Mouse (Mus musculus) bone marrow, adult 2 months (tissue): ENCODE measurements around the gene Gprin1. TPM values are rescaled to one million over a fixed set of nuclear protein-coding genes. Genes with fewer than 3 reads are reported as not detected.

Experiments
- H3K27ac ChIP-seq: fragments of 200-500 bp; 2 replicates; pipeline ENCODE4 v1.5.1; 2012; ENCODE audit warnings: low read depth, mild to moderate bottlenecking, control low read depth, inconsistent platforms, low read length; ENCODE audit not compliant: control insufficient read depth, poor library complexity, insufficient read depth
- H3K4me1 ChIP-seq: fragments of 200-500 bp; 2 replicates; pipeline ENCODE4 v1.6.1; 2011; ENCODE audit warnings: low read length; ENCODE audit not compliant: control insufficient read depth, insufficient read depth
- H3K4me3 ChIP-seq: fragments of 200-500 bp; replicated peaks from 2 replicates; pipeline ENCODE3; 2011; ENCODE audit warnings: mild to moderate bottlenecking, low read depth, low read length, control low read depth; ENCODE audit not compliant: control insufficient read depth
- CTCF ChIP-seq: fragments of 200-500 bp; IDR thresholded peaks from 2 replicates; pipeline ENCODE4 v1.5.1; 2011; ENCODE audit warnings: low read length, control low read depth; ENCODE audit not compliant: control insufficient read depth, insufficient read depth
- POLR2A ChIP-seq: fragments of 200-500 bp; IDR thresholded peaks from 2 replicates; pipeline ENCODE4 v1.6.1; 2011; ENCODE audit warnings: low read depth, mild to moderate bottlenecking, control low read depth, low read length, borderline replicate concordance; ENCODE audit not compliant: control insufficient read depth
- WGBS: fragments of 180-500 bp; shearing (Covaris S2); methylation state at CpG from one replicate; pipeline ENCODE4 v1.1.7; 2018; 5-methylcytosine and 5-hydroxymethylcytosine counted together
- polyA plus RNA-seq: library from polyadenylated mRNA; stranded (reverse); fragments of >200 nt; gene quantifications from 2 replicates; pipeline ENCODE4 v1.2.4, GENCODE M21; 2011; ENCODE audit warnings: low replicate concordance; ENCODE audit not compliant: missing spikeins, insufficient read depth, insufficient read length

Gene Gprin1
- polyA plus RNA-seq, 1 experiment, result not detected

DNA sequence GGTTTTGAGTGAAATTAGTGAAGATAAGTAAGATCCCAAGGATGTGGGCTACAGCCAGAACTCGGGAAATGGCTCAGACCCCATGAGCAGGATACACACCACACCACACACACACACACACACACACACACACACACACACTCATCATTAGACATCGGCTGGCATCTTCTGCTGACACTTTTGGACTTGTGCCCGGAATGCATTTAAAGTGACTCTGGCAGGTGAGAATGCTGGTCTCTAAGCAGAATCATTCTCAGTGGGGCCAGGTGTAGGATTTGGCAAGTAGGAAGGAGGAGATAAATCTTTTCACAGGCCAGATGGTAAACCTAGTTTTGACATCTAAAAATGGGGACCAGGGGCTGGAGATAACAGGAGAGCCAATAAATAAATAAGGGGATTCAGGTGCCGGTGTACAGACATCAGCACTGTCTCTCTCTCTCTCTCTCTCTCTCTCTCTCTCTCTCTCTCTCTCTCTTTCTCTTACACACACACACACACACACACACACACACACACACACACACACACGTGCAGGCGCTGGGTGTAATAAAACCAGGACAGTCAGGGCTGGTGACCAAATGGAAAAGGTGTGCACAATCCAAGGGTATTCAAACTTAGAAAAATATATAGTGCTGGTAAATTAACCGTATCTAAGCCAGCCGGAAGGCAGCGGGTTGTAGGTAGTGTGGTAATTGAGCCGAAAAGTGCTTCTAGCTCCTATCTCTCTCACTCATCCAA is 7.6 kb upstream of the Gprin1 start:
- TF ChIP-seq POLR2A (no peak), CTCF (no peak)
- H3K4me3 ChIP-seq, result no peak overlapping the region
- no peak overlapping the region for H3K27ac ChIP-seq
- 51% methylated on average over 10 of the region's 10 CpGs for WGBS
- H3K4me1 ChIP-seq, result no peaks in the 10 kb centered on the region; the same call in 1 of the 2 replicates

DNA sequence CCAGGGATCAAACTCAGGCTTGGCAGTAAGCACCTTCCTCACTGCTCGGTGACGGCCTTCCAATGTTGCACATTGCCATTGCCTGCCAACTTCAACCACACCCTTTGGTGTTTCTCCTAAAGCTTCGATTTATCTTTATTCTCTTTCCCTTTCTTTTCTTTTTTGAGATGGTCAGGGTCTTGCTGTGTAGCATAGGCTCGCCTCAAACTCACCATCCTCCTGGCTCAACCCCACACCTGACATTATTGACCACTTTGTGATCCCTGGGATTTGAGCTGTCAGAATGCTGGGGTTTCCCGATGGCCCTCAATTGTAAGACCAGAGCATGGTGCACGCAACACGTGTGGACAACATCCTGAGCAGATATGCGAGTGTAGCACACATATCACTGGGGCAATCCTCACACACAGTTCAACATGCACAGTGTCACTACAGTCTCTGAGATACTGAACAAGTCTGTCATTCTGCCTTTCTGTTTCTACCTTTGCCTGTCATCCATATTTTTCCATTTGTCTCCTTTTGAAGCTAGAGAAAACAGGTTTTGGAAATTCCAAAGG is 6.6 kb upstream of the Gprin1 start:
- TF ChIP-seq CTCF (no peak), POLR2A (no peak)
- Histone ChIP-seq H3K4me3 (no peak overlapping the region), H3K4me1 (no peaks in the 10 kb centered on the region; the same call in 1 of the 2 replicates), H3K27ac (no peak overlapping the region)
- 76% methylated on average over 8 of the region's 8 CpGs for WGBS

DNA sequence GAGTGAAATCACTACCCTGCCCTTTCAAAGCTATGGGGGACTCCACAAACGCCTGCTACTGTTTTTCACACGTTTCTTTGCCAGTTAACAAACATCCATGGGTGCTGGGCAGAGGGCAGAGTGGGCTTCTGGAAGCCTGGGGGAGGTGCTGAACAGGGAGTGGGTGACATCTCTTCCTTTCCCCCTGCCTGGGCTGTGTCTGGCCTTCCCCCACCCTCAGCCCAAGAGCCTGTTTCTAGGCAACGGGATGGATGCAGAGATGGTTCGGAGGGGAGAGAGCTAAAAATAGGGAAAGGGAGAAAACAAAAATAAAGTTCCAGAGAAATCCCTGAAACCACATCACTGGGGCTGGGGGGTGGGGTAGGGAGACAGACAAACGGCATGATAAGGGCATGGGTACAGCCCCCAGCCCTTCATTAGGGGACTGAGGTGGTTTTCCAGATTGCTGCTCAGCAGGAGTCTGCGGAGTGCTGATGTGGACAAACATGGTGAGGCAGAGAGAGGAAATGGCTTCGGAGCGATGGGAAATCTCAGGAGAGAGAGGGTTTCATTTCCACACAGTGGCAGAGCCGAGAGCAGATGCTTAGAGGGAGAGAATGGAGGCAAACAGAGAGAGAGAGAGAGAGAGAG is 5.6 kb upstream of the Gprin1 start:
- Histone ChIP-seq H3K4me3 (no peak overlapping the region), H3K4me1 (no peaks in the 10 kb centered on the region; the same call in 1 of the 2 replicates), H3K27ac (no peak overlapping the region)
- TF ChIP-seq CTCF, result no peak
- TF ChIP-seq POLR2A, result no peak
- 30% methylated on average over 9 of the region's 9 CpGs for WGBS

DNA sequence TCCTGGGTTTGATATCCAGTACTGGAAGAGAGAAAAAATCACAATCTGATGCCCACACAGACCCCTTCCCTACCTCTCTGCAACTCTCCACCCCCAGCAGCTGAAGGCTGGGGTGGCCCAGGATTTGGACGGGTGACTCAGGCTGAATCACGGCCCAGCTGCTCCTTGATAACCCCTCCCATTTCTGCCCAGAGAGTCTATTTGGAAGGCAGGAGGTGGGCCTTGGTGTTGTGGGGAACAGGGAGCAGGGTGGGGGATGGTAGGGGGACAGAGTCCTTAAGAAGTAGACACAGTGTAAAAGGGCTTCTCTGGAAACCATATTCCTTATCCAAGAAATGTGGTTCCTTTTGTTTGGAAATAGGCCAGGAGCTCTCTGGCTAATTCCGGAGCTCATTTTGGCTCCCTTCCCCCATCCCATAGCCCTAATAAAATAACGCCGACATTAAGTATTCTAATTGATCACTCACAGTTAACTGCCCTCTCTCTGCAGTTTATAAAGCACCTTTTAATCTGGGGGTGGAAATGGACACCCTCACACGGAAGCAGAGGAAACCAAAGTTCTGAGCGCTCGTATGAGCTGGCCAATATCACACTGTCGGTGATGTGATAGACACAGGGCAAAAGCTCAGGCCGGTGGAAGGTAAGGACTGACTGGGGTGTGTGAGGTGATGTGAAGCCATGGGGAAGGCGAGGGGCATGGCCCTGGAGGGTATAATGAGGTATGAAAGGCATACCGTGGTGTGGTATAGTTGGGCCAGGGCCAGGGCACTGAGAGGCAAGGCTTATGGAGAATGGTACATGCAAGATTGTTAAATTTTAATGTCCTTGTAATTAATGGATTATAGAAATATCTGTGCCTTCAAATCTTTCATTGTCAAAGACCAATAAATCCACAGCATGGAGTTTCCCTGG is 4.8 kb upstream of the Gprin1 start:
- Histone ChIP-seq H3K4me3 (no peak overlapping the region), H3K27ac (no peak overlapping the region), H3K4me1 (no peaks in the 10 kb centered on the region; the same call in 1 of the 2 replicates)
- WGBS, result 39% methylated on average over 12 of the region's 12 CpGs
- TF ChIP-seq POLR2A (no peak), CTCF (no peak)

DNA sequence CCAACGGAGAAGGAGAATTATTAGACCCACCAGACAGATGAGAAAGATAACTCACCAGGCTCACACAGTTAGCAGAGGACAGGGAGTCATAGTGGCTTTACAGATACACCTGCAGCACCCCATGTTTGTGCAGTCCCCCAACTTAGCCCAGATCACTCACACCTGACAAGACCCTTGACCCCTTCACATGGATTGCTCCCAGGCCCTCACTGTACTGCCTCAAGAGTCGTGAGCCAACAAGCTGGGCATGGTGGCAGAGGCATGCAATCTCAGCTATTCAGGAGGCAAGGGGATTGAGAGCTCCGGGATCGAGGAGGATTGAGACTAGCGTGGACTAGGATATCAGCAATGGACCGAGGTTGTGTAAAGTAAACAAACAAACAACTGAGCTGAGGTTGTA is 4.1 kb upstream of the Gprin1 start:
- 56% methylated on average over 6 of the region's 6 CpGs for WGBS
- no peak overlapping the region for H3K27ac ChIP-seq
- TF ChIP-seq CTCF (no peak), POLR2A (no peak)
- no peaks in the 10 kb centered on the region; the same call in 1 of the 2 replicates for H3K4me1 ChIP-seq
- H3K4me3 ChIP-seq, result no peak overlapping the region

DNA sequence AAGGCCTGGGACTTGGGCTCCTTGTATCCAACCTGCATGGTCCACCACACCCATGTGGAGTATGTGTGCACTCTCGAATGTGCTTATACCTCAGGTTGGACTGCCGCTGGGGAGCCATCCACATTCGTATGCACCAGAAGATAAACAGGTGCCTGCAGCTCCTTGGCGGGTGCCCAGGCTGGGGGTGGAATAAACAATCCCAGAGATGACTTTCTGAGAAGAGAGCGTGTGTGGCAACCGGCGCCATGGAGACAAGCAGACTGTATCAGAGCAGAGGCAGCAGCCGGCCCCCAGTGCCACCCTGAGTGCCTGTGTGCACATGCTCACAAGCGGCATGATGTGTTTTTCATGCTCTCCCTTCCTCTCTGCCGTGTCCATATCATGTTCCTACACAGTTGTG is 3.0 kb upstream of the Gprin1 start:
- no peaks in the 10 kb centered on the region for H3K4me1 ChIP-seq
- no peak for TF ChIP-seq POLR2A
- no peak for TF ChIP-seq CTCF
- H3K27ac ChIP-seq, result no peak overlapping the region
- no peak overlapping the region for H3K4me3 ChIP-seq
- WGBS, result 66% methylated on average over 10 of the region's 10 CpGs

DNA sequence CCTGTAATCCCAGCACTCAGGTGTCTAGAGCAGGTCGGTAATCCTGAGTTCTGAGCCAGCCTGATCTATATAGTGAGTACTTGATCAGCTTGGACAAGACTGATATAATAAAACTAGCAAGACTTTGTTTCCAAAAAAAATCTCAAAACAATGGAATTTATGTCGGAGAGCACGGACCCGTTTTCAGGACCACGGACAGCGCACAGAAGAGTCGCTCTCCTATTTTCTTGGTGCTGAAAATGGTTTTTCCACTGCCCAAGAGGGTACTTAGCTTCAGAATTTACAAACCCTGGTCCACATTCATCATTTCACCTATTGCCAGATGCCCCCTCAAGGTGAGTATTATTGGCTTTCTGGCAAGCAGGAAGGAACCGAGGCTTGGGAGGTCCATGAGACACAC is 1.0 kb upstream of the Gprin1 start:
- Histone ChIP-seq H3K4me3 (no peak overlapping the region), H3K4me1 (no peaks in the 10 kb centered on the region), H3K27ac (no peak overlapping the region)
- TF ChIP-seq CTCF (no peak), POLR2A (no peak)
- 4% methylated on average over 8 of the region's 8 CpGs for WGBS
